Mouse (Mus musculus) heart, adult 2 months (tissue): ENCODE results near the gene Ppa2.

Experiments used
- CTCF ChIP-seq: fragments of 200-600 bp; IDR thresholded peaks from 2 replicates; pipeline ENCODE4 v1.8.1; 2022; ENCODE audit warnings: antibody characterized with exemption, mild to moderate bottlenecking, moderate library complexity
- EP300 ChIP-seq: fragments of 200-500 bp; IDR thresholded peaks from 2 replicates; pipeline ENCODE4 v1.6.1; 2011; ENCODE audit warnings: low read depth, low read length, control low read depth; ENCODE audit not compliant: insufficient read depth
- POLR2A ChIP-seq: fragments of 200-500 bp; IDR thresholded peaks from 2 replicates; pipeline ENCODE4 v1.6.1; 2011; ENCODE audit warnings: mild to moderate bottlenecking, low read depth, low read length, control low read depth; ENCODE audit not compliant: insufficient read depth

DNA sequence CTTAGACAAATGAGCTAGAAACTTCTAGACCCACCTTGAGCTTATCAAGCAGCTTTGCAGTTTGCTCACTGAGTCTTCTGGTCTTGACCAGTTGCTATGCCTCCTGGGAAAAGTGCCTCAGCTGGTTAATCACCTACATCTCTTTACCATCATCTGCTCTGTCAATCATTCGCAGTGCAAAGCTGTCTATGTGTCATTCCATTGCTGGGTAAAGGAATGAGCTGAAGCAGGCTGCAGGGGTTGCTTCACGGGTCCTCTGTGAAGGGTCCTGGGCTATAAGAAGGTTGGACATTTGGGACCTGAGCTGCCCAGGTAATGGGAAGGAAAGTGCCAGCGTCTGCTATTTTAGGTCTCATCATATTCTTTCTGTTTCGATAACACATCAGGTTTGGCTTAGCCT, 93.9 kb downstream of the Ppa2 start:
- TF ChIP-seq CTCF (no peak), POLR2A (no peak), EP300 (no peak)
